Mouse (Mus musculus) kidney, postnatal 36 days (tissue): ENCODE results near the gene Adora1.
"Not testable (repeated sequence)": the region's sequence is repeated elsewhere in the genome, so short reads cannot be mapped to it uniquely, and the experiment has no call there.

Source experiments
- DNase-seq, 2 experiments: peaks; one replicate each; pipeline ENCODE4 v3.0.0; 2021 to 2022; ENCODE audit warnings: mixed read lengths in 2 of 2

Adora1 gene

GRCm38 (mm10) chr1:134235391-134235921, at the start of gene Adora1:
Adora1 (minus strand) TSS chr1:134235431.
- DNase-seq: no peak

GRCm38 (mm10) chr1:134283108-134283507, 47.9 kb upstream of the Adora1 start:
- no peak for DNase-seq

- no peak for DNase-seq
Observed at GRCm38 (mm10) chr1:134282342-134282741, 47.1 kb upstream of the Adora1 start.

- DNase-seq: no peak
Observed at GRCm38 (mm10) chr1:134281563-134281962, 46.3 kb upstream of the Adora1 start.

DNA sequence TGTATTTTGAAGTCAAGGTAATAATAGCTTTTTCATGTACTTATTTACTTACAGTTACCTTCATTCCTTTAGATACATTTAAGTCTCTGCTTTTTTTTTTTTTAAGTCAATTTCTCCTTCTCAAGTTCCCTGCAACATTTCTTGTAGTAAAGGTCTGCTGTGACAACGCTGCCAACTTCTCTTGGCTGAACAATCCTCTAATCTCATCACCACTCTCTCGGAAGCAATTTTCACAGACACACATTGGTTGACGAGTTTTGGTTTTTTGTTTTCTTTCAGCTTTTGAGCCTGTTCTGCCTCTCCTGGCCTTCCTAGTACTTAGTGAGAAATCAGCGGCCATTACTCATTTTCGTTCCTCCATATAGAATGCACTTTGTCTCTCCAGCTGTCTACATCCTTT, 44.9 kb upstream of the Adora1 start:
- no peak for DNase-seq

GRCm38 (mm10) chr1:134276823-134277222, 41.6 kb upstream of the Adora1 start:
- no peak for DNase-seq

GRCm38 (mm10) chr1:134275616-134276464, 40.6 kb upstream of the Adora1 start:
- peak; percentile 69 to 77 for DNase-seq

- DNase-seq: peak in 1 of 2 experiments; percentile 16
Observed at GRCm38 (mm10) chr1:134274483-134274920, 39.3 kb upstream of the Adora1 start.

- no peak for DNase-seq
Observed at GRCm38 (mm10) chr1:134273493-134274395, 38.5 kb upstream of the Adora1 start.

GRCm38 (mm10) chr1:134272754-134273250, 37.6 kb upstream of the Adora1 start:
- no peak for DNase-seq

DNA sequence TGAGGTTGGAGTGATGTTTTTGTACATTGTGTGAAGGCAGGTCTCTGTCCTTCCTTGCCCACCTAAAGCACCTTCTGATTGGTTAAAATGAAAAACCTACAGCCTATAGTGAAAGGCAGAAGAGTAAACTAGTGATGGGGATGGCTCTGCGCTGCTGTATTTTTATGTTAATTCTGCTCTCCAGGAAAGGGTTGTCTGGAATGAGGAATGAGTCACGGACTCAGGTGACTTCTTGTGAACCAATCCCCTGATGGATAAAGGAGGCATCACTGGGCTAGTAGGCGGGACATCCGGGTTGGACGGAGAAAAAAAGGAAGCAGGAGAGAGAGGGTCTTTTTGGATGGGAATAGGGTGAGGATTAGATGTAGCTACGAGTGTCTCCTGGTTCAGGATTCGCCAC, 34.8 kb upstream of the Adora1 start:
- no peak for DNase-seq

DNA sequence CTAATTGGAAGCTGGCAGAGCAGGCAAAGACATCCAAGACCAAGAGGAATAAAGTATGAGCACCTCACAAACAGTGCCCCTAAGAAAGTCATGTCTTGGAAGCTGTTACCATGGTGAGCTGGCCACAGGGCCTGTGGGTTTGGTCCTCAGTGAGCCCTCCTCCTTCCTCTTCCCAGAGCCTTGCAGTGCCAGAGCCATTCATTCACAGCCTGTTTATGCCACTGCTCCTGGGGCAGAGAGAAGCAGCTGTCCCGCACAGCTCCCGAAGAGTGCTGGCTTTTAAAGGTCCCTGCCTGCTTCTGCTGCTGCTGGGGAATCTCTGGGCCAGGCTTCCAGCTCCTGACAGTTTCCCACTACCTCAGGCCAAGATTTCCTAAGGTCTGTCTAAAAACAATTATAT, 30.6 kb upstream of the Adora1 start:
- DNase-seq: no peak

DNA sequence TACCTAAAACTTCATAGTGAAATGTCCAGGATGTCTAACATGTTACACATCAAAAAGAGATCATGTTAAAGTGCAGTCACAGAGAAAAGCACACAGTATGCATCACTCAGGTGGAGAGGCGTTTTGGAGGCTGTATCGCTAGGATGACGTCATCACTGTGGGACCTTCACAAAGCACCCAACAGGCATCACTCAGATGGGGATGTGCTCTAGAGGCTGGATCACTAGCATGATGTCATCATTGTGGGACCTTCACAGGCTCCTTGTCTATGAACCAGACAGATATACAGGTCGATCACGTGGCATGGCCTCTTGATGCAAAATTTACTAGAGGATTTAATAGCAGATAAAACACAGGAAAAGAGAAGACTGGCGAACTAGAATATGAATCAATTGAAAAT, 29.1 kb upstream of the Adora1 start:
- DNase-seq: no peak

GRCm38 (mm10) chr1:134249681-134250080, 14.4 kb upstream of the Adora1 start:
- not testable (repeated sequence) for DNase-seq

GRCm38 (mm10) chr1:134246590-134246989, 11.4 kb upstream of the Adora1 start:
- no peak for DNase-seq

- DNase-seq: no peak
Observed at GRCm38 (mm10) chr1:134245004-134245717, 9.9 kb upstream of the Adora1 start.

- DNase-seq: peak; percentile 92 to 97
Observed at GRCm38 (mm10) chr1:134243948-134244914, 9.0 kb upstream of the Adora1 start.

GRCm38 (mm10) chr1:134243505-134243904, 8.3 kb upstream of the Adora1 start:
- no peak for DNase-seq

- DNase-seq: no peak
Observed at GRCm38 (mm10) chr1:134242286-134242685, 7.1 kb upstream of the Adora1 start.

GRCm38 (mm10) chr1:134241298-134241697, 6.1 kb upstream of the Adora1 start:
- DNase-seq: no peak

DNA sequence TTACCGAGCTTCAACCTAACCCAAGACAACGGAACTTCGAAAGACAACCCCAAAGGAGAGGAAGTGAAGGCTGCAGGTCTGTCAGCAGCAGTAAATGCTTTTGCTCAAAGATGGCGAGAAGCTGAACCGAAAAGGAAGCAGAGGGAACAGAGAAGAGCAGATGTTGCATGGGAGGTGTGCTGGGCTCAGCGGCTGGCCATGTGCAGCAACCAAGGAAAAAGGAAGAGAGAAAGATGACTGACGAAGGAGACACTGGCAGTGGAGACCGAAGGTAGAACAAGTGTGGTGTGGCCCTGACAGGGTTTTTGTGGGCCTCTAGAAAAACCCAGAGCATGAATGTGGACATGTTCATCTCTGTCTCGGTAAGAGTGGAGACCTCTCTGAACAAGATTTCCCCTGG, 5.5 kb upstream of the Adora1 start:
- no peak for DNase-seq
